Mouse (Mus musculus) adrenal gland, postnatal 10 days (tissue): ENCODE data around the gene Gm20696. TPM values are rescaled to one million over a fixed set of nuclear protein-coding genes. Genes with fewer than 3 reads are reported as not detected.

Experiments used
- DNase-seq: peaks from one replicate; pipeline ENCODE4 v3.0.0; 2021; ENCODE audit warnings: mixed read lengths
- total RNA-seq, 2 experiments: library from RNA; stranded (reverse); gene quantifications; 2 replicates each; pipeline ENCODE4 v1.2.3; 2021

The Gm20696 gene
- total RNA-seq, 2 experiments from 2014 or later: 2.4 to 6.6 TPM

GRCm38 (mm10) chr6:99328146-99328545, 338.5 kb downstream of the Gm20696 start:
- no peak for DNase-seq

- DNase-seq: peak; percentile 47
Observed at GRCm38 (mm10) chr6:99327721-99328120, 338.9 kb downstream of the Gm20696 start.

- no peak for DNase-seq
Observed at GRCm38 (mm10) chr6:99325881-99326280, 340.7 kb downstream of the Gm20696 start.

GRCm38 (mm10) chr6:99325461-99325860, 341.1 kb downstream of the Gm20696 start:
- no peak for DNase-seq

- DNase-seq: no peak
Observed at GRCm38 (mm10) chr6:99322132-99322904, 344.3 kb downstream of the Gm20696 start.

GRCm38 (mm10) chr6:99320444-99320843, 346.2 kb downstream of the Gm20696 start:
- DNase-seq: no peak

GRCm38 (mm10) chr6:99319415-99320405, 346.9 kb downstream of the Gm20696 start:
- no peak for DNase-seq

- DNase-seq: no peak
Observed at GRCm38 (mm10) chr6:99314746-99315145, 351.9 kb downstream of the Gm20696 start.

GRCm38 (mm10) chr6:99310529-99310928, 356.1 kb downstream of the Gm20696 start:
- DNase-seq: no peak

- no peak for DNase-seq
Observed at GRCm38 (mm10) chr6:99310171-99310500, 356.5 kb downstream of the Gm20696 start.

- no peak for DNase-seq
Observed at GRCm38 (mm10) chr6:99309466-99310170, 357.0 kb downstream of the Gm20696 start.

GRCm38 (mm10) chr6:99305751-99306150, 360.8 kb downstream of the Gm20696 start:
- DNase-seq: no peak

- DNase-seq: no peak
Observed at GRCm38 (mm10) chr6:99305236-99305635, 361.4 kb downstream of the Gm20696 start.

GRCm38 (mm10) chr6:99302662-99303435, 363.7 kb downstream of the Gm20696 start:
- no peak for DNase-seq

GRCm38 (mm10) chr6:99301923-99302322, 364.7 kb downstream of the Gm20696 start:
- DNase-seq: no peak

- DNase-seq: no peak
Observed at GRCm38 (mm10) chr6:99300235-99300634, 366.4 kb downstream of the Gm20696 start.

- no peak for DNase-seq
Observed at GRCm38 (mm10) chr6:99299196-99299595, 367.4 kb downstream of the Gm20696 start.

- no peak for DNase-seq
Observed at GRCm38 (mm10) chr6:99297535-99297934, 369.1 kb downstream of the Gm20696 start.

GRCm38 (mm10) chr6:99295495-99295894, 371.1 kb downstream of the Gm20696 start:
- DNase-seq: no peak

GRCm38 (mm10) chr6:99289220-99289619, 377.4 kb downstream of the Gm20696 start:
- DNase-seq: no peak

GRCm38 (mm10) chr6:99285026-99285425, 381.6 kb downstream of the Gm20696 start:
- no peak for DNase-seq

GRCm38 (mm10) chr6:99284019-99284418, 382.6 kb downstream of the Gm20696 start:
- no peak for DNase-seq
